Mouse (Mus musculus) hindbrain, embryonic 11.5 days (tissue): ENCODE data around the gene Rhbdd2. TPM values are rescaled to one million over a fixed set of nuclear protein-coding genes. Genes with fewer than 3 reads are reported as not detected.

ENCODE experiments used
- ATAC-seq: fragments of 200-750 bp; cut with Nextera tagmentation; 2 replicates; pipeline ENCODE4 v1.8.0; 2017; ENCODE audit warnings: mild to moderate bottlenecking, moderate TSS enrichment, moderate library complexity; ENCODE audit not compliant: low FRiP score
- DNase-seq: peaks from one replicate; pipeline ENCODE4 v3.0.0-alpha.2; 2015; ENCODE audit warnings: low spot score
- H3K27ac ChIP-seq: fragments of 300-500 bp; sonication (generic); 2 replicates; pipeline ENCODE4 v1.5.1; 2014; ENCODE audit warnings: mild to moderate bottlenecking, low read depth, low read length
- H3K27me3 ChIP-seq: fragments of 300-500 bp; sonication (generic); 2 replicates; pipeline ENCODE4 v1.6.1; 2014; ENCODE audit warnings: mild to moderate bottlenecking, low read length, moderate library complexity, mixed read lengths; ENCODE audit not compliant: control insufficient read depth, insufficient read depth
- H3K36me3 ChIP-seq: fragments of 300-500 bp; sonication (generic); 2 replicates; pipeline ENCODE4 v1.6.1; 2014; ENCODE audit warnings: mild to moderate bottlenecking, low read length, moderate library complexity, mixed read lengths; ENCODE audit not compliant: control insufficient read depth, insufficient read depth
- H3K4me1 ChIP-seq: fragments of 300-500 bp; sonication (generic); replicated peaks from 2 replicates; pipeline ENCODE4 v1.6.1; 2014; ENCODE audit warnings: low read length, mixed read lengths; ENCODE audit not compliant: control insufficient read depth, insufficient read depth
- H3K4me2 ChIP-seq: fragments of 300-500 bp; sonication (generic); replicated peaks from 2 replicates; pipeline ENCODE4 v1.6.1; 2014; ENCODE audit warnings: mild to moderate bottlenecking, low read depth, low read length
- H3K4me3 ChIP-seq: fragments of 300-500 bp; sonication (generic); 2 replicates; pipeline ENCODE4 v1.5.1; 2014; ENCODE audit warnings: low read depth, low read length
- H3K9ac ChIP-seq: fragments of 300-500 bp; sonication (generic); 2 replicates; pipeline ENCODE4 v1.6.1; 2014; ENCODE audit warnings: low read depth, low read length
- H3K9me3 ChIP-seq: fragments of 300-500 bp; sonication (generic); 2 replicates; pipeline ENCODE4 v1.6.1; 2016; ENCODE audit warnings: low read length; ENCODE audit not compliant: control insufficient read depth
- WGBS: fragments of 180-500 bp; shearing (Covaris S2); extraction: QIAGEN DNeasy Blood & Tissue Kit; methylation state at CpG from one replicate; pipeline ENCODE4 v1.1.7; 2014; 5-methylcytosine and 5-hydroxymethylcytosine counted together
- polyA plus RNA-seq: library from polyadenylated mRNA; unstranded; fragments of >200 nt; fragmentation: Nextera tagmentation; extraction: Ambion mirVana; gene quantifications from 2 replicates; pipeline ENCODE4 v1.2.1, GENCODE M21; 2014

Rhbdd2 gene
- polyA plus RNA-seq, 1 experiment from 2014 or later = 64.3 TPM

DNA sequence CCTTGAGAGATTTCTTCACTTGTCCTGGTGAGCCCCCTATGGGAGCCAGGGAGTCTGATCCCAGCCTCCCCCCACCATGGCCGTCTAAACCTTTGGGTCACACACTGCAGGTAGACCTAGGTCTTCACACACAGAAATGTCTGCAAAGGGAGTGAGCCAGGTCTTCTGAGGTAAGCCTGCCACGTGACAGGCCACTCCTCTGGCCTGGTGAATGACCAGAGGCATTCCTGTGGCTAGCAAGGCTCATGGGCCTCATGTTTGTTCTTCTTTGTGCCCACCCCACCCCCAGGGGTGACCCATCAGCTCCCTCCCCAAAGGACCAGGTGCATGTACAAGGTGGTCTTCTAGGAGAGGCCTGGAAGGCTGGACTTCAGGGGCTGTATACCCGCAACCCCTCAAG lies 19.1 kb downstream of the Rhbdd2 start:
- WGBS = 76% methylated on average over 3 of the region's 3 CpGs
- no peak for ATAC-seq

DNA sequence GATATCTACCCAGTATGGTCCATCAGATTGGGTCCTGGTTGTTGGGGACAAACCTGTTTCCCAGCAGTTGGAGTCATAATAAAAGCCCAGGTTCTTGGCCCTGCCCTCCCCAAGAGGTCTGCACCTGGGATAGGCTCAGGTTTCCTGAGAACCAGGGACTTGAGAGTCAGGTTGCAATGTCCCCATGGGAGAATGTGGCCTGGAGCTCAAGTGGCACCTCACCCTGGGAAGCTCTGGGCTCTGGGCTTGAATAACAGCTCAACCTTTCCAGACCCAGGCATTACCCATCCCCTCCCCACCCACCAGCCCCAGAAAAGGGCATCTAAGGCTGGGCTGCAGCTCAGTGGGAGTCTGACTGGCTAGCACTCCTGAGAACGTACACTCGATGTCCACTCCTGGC lies 20.8 kb downstream of the Rhbdd2 start:
- DNase-seq (no peak), ATAC-seq (no peak)
- no peaks in the 10 kb centered on the region for H3K4me1 ChIP-seq
- no peaks in the 10 kb centered on the region for H3K36me3 ChIP-seq
- H3K4me2 ChIP-seq = no peak overlapping the region
- no peak overlapping the region for H3K4me3 ChIP-seq
- H3K9me3 ChIP-seq = no peaks in the 10 kb centered on the region; the same call in 1 of the 2 replicates
- no peaks in the 10 kb centered on the region for H3K27me3 ChIP-seq
- 60% methylated on average over 2 of the region's 2 CpGs for WGBS
- H3K27ac ChIP-seq = no peak overlapping the region
- no peak overlapping the region for H3K9ac ChIP-seq

More for the DNA sequence above, 19.1 kb downstream of the Rhbdd2 start:
- no peaks in the 10 kb centered on the region for H3K27me3 ChIP-seq
- H3K4me3 ChIP-seq = no peak overlapping the region
- H3K27ac ChIP-seq = no peak overlapping the region
- no peak for DNase-seq
- no peak overlapping the region for H3K4me2 ChIP-seq
- no peaks in the 10 kb centered on the region for H3K4me1 ChIP-seq
- H3K36me3 ChIP-seq = no peaks in the 10 kb centered on the region
- H3K9ac ChIP-seq = no peak overlapping the region
- H3K9me3 ChIP-seq = no peaks in the 10 kb centered on the region

DNA sequence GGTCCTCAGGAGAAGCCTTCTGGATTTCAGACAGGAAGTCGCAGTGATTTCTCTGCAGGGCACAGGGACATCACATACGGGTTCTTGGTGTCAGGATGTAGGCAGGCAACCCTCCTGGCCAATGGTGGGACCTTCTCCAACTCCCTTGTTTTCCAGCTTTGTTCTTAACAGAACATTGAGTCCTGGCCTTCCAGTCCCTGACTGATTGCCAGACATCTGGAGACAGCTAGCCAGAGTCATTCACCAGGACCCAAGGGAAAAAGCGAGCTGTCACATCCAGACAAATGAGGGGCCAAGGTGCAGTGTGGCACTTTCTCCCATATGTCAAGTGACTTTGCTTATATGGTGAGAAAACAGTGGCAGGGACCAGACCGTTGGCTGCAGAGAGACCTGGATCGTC lies 23.6 kb downstream of the Rhbdd2 start:
- no peak for ATAC-seq
- no peak overlapping the region for H3K4me3 ChIP-seq
- WGBS = 74% methylated on average over 5 of the region's 5 CpGs
- no peaks in the 10 kb centered on the region for H3K4me1 ChIP-seq
- no peaks in the 10 kb centered on the region; the same call in 1 of the 2 replicates for H3K9me3 ChIP-seq
- H3K36me3 ChIP-seq = no peaks in the 10 kb centered on the region
- H3K27me3 ChIP-seq = no peaks in the 10 kb centered on the region
- H3K27ac ChIP-seq = no peak overlapping the region
- H3K9ac ChIP-seq = no peak overlapping the region
- no peak overlapping the region for H3K4me2 ChIP-seq
- no peak for DNase-seq

DNA sequence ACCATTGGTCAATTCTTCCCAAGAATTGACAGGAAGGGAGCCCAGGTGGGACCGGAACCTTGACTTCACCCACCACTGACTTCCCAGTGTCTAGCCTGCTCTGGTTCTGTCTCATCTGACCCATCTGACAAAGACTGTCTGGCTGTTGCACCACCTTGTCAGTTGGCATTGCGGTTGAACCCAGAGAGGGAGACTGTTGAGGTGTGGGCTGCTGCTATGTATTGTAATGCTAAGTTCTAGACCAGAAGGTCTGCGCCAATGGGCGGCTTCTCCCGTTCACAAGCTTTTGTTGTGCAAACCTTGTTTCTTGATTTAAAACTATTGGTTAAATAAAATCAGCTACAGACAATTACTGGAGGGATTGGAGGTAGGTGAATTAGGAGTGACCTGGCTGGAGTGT lies 24.7 kb downstream of the Rhbdd2 start:
- no peak overlapping the region for H3K4me3 ChIP-seq
- H3K4me1 ChIP-seq = no peaks in the 10 kb centered on the region
- H3K27me3 ChIP-seq = no peaks in the 10 kb centered on the region
- no peak for DNase-seq
- 74% methylated on average over 5 of the region's 5 CpGs for WGBS
- no peak for ATAC-seq
- H3K36me3 ChIP-seq = no peaks in the 10 kb centered on the region
- H3K9me3 ChIP-seq = no peaks in the 10 kb centered on the region; the same call in 1 of the 2 replicates
- H3K4me2 ChIP-seq = no peak overlapping the region
- H3K9ac ChIP-seq = no peak overlapping the region
- no peak overlapping the region for H3K27ac ChIP-seq

DNA sequence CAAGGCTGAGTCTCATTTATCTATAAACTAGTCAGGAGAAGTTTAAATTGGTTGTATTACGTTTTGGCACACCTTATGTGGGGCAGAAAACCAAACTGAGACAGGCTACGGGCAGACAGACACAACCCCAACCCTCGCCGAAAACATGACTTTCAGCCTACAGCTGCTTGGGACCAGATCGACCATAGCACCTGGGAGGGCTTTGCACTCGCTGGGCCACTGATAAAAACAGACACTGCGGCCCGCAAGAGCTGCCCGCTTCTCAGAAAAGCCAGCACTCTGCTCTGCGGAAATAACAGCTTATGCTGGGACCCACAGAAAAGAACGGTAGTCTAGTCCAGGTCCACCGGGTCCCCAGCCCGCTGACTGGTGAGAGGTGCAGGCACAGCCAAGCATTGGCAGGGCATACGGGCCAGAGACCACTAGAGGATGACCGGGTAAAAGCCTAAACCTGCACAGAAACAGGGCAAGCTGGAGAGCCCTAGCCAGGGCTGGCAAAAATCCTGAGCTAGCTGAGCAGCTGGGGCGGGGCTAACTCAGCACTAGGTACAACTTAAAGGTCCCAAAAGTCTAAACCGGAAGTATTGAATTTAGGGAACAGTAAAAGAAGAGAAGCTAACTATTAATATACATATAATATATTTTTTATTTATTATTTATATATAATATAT lies 25.4 kb downstream of the Rhbdd2 start:
- ATAC-seq (no peak), DNase-seq (no peak)
- no peak overlapping the region for H3K4me3 ChIP-seq
- no peaks in the 10 kb centered on the region for H3K36me3 ChIP-seq
- H3K27ac ChIP-seq = no peak overlapping the region
- no peaks in the 10 kb centered on the region; the same call in 1 of the 2 replicates for H3K9me3 ChIP-seq
- H3K4me2 ChIP-seq = no peak overlapping the region
- 58% methylated on average over 17 of the region's 17 CpGs for WGBS
- no peaks in the 10 kb centered on the region for H3K4me1 ChIP-seq
- H3K9ac ChIP-seq = no peak overlapping the region
- H3K27me3 ChIP-seq = no peaks in the 10 kb centered on the region

DNA sequence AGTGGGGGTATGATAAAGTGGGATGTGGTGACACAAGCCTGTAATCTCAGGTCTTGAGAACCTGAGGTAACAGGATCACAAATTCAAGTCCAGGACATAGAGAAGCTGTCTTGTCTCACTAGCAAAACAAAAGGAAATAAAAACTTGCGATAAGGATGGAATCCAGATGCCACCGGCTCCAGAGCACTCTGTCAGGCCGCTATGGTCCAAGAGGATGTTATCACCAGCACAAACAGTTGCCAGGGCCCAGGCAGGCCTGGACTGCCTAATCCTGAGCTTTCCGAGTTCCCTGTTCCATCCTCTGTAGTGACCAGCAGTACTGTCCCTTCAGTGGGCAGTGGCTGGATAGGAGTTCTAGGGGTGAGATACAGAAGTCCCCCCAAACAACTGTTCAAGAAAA lies 27.5 kb downstream of the Rhbdd2 start:
- WGBS = 84% methylated on average over 4 of the region's 4 CpGs
- ATAC-seq (no peak), DNase-seq (no peak)
- H3K4me2 ChIP-seq = no peak overlapping the region
- H3K27ac ChIP-seq = no peak overlapping the region
- no peak overlapping the region for H3K9ac ChIP-seq
- H3K4me3 ChIP-seq = no peak overlapping the region
- no peaks in the 10 kb centered on the region; the same call in 1 of the 2 replicates for H3K9me3 ChIP-seq
- no peaks in the 10 kb centered on the region for H3K27me3 ChIP-seq
- H3K4me1 ChIP-seq = no peaks in the 10 kb centered on the region
- H3K36me3 ChIP-seq = no peaks in the 10 kb centered on the region

DNA sequence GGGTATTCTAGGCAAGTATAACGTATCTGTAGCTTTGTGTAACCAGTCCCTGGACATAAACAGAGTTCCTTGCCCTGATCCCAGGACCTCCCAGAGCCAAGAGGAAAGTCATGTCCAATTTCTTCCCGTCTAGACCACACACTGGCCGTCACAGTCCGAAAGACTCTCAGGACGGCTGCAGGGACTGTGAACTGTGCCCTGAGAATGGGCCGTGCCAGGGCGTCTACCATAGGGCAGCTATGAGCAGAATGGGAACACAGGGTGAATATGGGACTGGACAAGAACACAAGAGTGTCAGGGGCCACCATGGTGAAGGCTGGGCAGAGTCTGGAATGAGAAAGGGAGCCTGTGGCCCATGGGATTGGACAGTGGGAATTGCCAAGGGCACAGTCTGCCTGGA lies 28.1 kb downstream of the Rhbdd2 start:
- Histone ChIP-seq H3K36me3 (no peaks in the 10 kb centered on the region), H3K27me3 (no peaks in the 10 kb centered on the region), H3K9me3 (no peaks in the 10 kb centered on the region; the same call in 1 of the 2 replicates), H3K27ac (no peak overlapping the region), H3K9ac (no peak overlapping the region), H3K4me2 (no peak overlapping the region), H3K4me1 (no peaks in the 10 kb centered on the region), H3K4me3 (no peak overlapping the region)
- DNase-seq (no peak), ATAC-seq (no peak)
- WGBS = 89% methylated on average over 7 of the region's 7 CpGs

DNA sequence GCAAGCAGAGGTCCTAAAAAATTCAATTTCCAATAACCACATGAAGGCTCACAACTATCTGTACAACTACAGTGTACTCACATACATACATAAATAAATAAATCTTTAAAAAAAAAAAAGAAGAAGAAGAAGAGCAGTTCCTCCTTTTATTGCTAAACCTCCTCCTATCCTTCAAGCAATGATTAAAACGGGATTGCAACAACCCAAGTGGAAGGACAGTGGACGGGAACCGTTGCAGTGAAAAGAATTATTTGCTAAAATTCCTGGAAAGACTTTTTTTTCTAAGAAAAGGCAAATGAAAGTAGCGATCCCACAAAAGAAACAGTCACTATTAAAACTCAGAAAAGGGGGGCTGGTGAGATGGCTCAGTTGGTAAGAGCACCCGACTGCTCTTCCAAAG lies 34.5 kb downstream of the Rhbdd2 start:
- Histone ChIP-seq H3K4me3 (no peak overlapping the region), H3K36me3 (no peaks in the 10 kb centered on the region), H3K9me3 (no peaks in the 10 kb centered on the region), H3K27ac (no peak overlapping the region), H3K4me1 (no peaks in the 10 kb centered on the region), H3K9ac (no peak overlapping the region), H3K27me3 (no peaks in the 10 kb centered on the region), H3K4me2 (no peak overlapping the region)
- 91% methylated on average over 5 of the region's 5 CpGs for WGBS
- no peak for DNase-seq
- ATAC-seq = no peak

DNA sequence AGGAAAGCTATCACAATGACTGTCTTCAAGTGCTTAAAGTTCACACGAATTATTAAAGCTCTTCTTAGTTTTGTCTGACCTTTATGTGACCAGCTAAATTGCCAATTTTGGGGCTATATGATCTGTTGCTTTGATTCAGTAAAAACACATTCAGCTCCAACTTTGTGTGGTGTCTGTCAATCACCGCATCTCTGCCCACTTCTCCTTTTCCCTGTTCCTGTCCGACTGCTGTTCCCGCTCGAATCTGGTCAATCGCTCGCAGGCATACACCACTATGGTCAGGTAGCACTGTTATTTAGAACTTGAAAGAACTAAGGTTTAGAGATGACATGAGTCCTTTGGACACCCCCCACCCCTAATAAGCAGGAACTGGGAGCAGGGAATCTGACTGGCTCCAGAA lies 35.7 kb downstream of the Rhbdd2 start:
- 89% methylated on average over 7 of the region's 7 CpGs for WGBS
- Histone ChIP-seq H3K4me1 (no peaks in the 10 kb centered on the region), H3K9ac (no peak overlapping the region), H3K4me2 (no peak overlapping the region), H3K27ac (no peak overlapping the region), H3K9me3 (no peaks in the 10 kb centered on the region), H3K4me3 (no peak overlapping the region), H3K36me3 (no peaks in the 10 kb centered on the region), H3K27me3 (no peaks in the 10 kb centered on the region)
- ATAC-seq (no peak), DNase-seq (no peak)
